Mouse (Mus musculus): ENCODE measurements around the gene Hoxa5. TPM values are rescaled to one million over a fixed set of nuclear protein-coding genes. Genes with fewer than 3 reads are reported as not detected.

Gene Hoxa5
- total RNA-seq, 2 experiments from 2014 or later: 4.4 to 5.1 TPM

- no peak for DNase-seq (ENCODE audit: low spot score in 2 of 2)
Measured at GRCm38 (mm10) chr6:52241001-52241621, 36.7 kb upstream of the Hoxa5 start.

- peak; percentile 90 to 93 for DNase-seq (ENCODE audit: low spot score in 2 of 2)
Measured at GRCm38 (mm10) chr6:52240389-52241000, 36.1 kb upstream of the Hoxa5 start, which contains the start of gene Hoxa10. Hoxa10 (minus strand) TSS chr6:52240854.

GRCm38 (mm10) chr6:52239625-52240388 is 35.4 kb upstream of the Hoxa5 start:
- no peak for DNase-seq (ENCODE audit: low spot score in 2 of 2)

GRCm38 (mm10) chr6:52238976-52239375 is 34.6 kb upstream of the Hoxa5 start:
- DNase-seq (ENCODE audit: low spot score in 2 of 2): no peak

GRCm38 (mm10) chr6:52238155-52238545 is 33.8 kb upstream of the Hoxa5 start:
- DNase-seq (ENCODE audit: low spot score in 2 of 2): no peak

GRCm38 (mm10) chr6:52237346-52238154 is 33.2 kb upstream of the Hoxa5 start:
- DNase-seq (ENCODE audit: low spot score in 2 of 2): no peak

GRCm38 (mm10) chr6:52236806-52237205 is 32.4 kb upstream of the Hoxa5 start:
- DNase-seq (ENCODE audit: low spot score in 2 of 2): no peak

- no peak for DNase-seq (ENCODE audit: low spot score in 2 of 2)
Measured at GRCm38 (mm10) chr6:52235866-52236265, 31.5 kb upstream of the Hoxa5 start.

GRCm38 (mm10) chr6:52235267-52235666 is 30.9 kb upstream of the Hoxa5 start:
- DNase-seq (ENCODE audit: low spot score in 2 of 2): no peak

- DNase-seq (ENCODE audit: low spot score in 2 of 2): peak; percentile 58 to 74
Measured at GRCm38 (mm10) chr6:52234428-52235140, 30.2 kb upstream of the Hoxa5 start.

- peak; percentile 44 to 88 for DNase-seq (ENCODE audit: low spot score in 2 of 2)
Measured at GRCm38 (mm10) chr6:52233546-52234427, 29.4 kb upstream of the Hoxa5 start.

- DNase-seq (ENCODE audit: low spot score in 2 of 2): no peak
Measured at GRCm38 (mm10) chr6:52232984-52233545, 28.7 kb upstream of the Hoxa5 start.

GRCm38 (mm10) chr6:52232568-52232965 is 28.2 kb upstream of the Hoxa5 start:
- peak in 1 of 2 experiments; percentile 56 for DNase-seq (ENCODE audit: low spot score in 2 of 2)

- DNase-seq (ENCODE audit: low spot score in 2 of 2): no peak
Measured at GRCm38 (mm10) chr6:52231885-52232567, 27.6 kb upstream of the Hoxa5 start.

- peak in 1 of 2 experiments; percentile 62 for DNase-seq (ENCODE audit: low spot score in 2 of 2)
Measured at GRCm38 (mm10) chr6:52230516-52231165, 26.3 kb upstream of the Hoxa5 start, which contains the start of gene Hoxa9. Hoxa9 (minus strand) TSS chr6:52231089.

- DNase-seq (ENCODE audit: low spot score in 2 of 2): peak in 1 of 2 experiments; percentile 55
Measured at GRCm38 (mm10) chr6:52229558-52230416, 25.4 kb upstream of the Hoxa5 start.

Measured in gastrocnemius, postnatal 4 days (tissue).